Mouse (Mus musculus) c-Kit-positive CD71-positive TER-119-negative erythroid progenitor cells, embryonic 14.5 days (primary cell): ENCODE measurements around the gene Tmem219.

Source experiments
- DNase-seq: peaks from one replicate; pipeline ENCODE4 v3.0.0-alpha.2; 2013; ENCODE audit warnings: low read depth

The Tmem219 gene

DNA sequence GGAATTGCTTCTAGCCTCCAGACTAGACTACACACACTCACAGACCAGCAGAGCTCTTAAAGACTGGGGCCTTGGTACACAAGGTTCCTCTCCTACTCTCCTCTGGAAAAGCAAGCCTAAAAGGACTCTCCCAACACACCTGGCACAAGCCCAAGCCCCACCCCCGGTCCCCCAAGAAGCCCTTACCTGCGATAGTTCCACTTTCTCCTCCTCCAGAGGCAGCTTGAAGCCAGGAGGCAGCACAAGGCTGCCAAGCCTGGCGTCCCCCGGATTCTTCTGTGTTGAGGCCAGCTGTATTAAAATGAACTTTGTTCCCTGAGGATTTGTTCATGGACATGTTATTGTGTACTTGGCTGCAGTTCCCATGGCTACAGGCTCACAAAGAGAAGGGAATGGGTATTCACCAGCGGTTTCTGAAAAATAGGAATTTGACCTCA is at the start of gene Tmem219:
TSS of gene Tmem219 (minus strand) at position 294 of the 437 bp plus-strand sequence.
- no peak for DNase-seq

DNA sequence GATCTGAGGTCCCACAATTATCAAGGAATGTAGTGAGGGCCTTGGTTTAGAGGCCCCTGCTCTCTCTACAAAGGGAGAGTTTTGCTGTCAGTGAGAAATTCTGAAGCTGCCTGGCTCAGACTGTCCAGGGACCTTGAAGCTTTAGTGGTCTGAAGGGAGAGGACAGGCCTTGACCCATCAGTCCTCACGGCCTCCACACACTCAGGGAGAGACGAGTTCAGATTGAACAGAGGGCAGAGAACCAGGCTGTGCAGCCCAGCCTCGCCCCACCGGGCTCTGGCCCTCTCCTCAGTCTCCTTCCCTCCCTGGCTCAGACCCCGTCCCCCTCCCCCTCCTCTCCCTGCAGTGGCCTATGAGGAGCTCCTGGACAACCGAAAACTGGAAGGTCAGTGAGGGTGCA is 44.6 kb upstream of the Tmem219 start:
- DNase-seq = no peak

DNA sequence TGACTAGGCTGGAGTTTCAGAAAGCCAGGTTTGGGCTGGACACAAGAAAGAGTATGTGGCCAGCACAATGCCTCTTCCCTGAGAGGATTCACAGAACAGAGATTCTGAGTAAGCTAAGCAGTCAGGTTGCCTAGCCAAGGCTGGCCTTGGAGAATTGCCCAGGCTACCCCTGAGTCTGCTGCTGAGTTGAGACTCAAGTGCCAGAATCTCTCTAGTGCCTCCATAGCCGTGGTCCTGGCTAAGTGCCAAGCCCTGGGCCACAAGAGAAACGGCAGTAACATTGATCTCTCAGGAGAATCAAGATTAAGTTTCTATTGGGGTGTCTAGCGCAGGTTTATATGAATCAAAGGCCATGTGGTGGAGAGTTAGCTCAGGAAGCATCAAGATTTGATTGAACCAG is 42.9 kb upstream of the Tmem219 start:
- no peak for DNase-seq

DNA sequence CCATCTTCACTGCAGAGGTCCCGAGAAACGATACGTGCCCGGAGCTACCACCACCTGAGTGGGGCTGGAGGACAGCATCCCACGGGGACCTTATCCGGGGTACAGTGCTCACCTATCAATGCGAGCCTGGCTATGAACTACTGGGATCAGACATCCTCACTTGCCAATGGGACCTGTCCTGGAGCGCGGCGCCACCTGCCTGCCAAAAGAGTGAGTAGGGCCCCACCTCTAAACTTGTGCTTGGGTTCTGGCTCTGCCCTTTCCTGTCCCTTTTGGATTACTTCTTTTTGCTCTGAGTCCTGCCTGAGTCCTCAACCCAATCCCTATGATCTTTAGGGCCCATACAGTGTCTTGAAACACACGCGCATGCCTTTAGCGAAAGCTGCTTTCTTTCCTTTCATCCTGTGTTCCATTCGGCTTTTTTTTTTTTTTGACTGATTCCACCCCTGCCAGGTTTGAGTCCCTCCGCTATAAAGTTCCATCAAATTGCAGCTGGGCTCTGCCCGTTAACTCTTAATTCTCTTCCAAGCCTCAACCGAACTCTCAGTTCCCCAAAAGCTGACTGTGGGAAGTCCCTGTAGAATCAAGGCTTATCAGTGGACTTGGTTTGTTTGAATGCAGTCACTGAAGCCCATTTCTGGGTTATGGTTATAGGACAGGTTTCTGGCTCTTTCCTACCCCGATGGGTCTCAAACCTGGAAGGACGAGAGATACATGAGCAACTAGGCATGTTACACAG is 41.0 kb upstream of the Tmem219 start:
- no peak for DNase-seq

DNA sequence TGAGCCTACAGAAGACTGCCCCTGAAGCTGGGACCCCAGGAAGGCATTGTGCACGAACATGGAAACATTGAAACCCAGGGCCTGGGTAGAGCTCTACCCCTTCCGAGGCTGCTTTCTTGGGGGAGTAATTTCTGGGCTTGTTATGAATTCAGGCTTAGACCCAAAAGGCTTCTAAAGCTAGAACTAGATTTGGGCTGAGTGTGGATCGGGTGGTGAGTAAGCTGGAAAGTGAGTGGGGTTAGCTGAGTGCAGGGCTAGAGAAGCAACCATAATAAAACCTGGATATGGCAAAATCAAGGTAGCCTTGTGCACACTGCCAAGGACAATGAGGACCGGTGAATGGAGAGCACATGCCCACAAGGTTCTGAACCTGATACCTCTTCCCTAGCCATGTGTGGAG is 39.2 kb upstream of the Tmem219 start:
- DNase-seq = no peak

DNA sequence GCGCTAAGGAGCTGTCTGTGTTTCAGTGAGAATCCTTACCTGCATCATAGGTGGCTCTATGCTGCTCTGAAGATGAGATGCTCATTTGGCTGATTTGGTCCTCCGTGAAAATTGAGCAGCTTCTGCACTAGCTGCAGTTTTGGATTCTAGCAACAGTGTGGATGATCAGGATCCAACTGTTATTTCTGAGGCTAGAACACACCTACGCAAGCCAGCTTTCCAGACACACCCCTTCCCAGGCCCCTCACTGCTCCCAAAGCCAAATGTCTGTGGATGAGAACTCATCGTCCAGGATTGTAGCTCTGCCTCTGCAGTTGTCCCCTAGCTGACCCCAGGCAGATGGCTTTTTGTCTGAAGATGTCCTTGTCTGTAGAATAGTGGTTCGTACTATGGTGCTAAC is 38.4 kb upstream of the Tmem219 start:
- no peak for DNase-seq

DNA sequence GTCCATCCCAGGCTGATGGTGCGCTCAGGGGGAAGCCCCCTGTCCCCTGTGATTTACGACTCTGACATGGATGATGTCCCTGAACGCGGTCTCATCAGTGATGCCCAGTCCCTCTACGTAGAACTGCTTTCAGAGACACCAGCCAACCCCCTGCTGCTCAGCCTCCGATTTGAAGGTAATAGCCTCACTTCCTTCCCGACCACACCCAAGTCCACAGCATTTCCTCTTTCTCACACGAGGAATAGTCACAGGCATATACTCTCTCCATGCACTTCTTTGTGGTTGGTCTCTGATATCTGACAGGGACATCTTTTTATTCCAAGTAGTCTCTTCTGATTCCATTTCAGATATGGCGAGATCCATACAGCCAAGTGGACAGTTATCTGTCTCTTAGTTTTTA is 37.1 kb upstream of the Tmem219 start:
- DNase-seq = no peak

DNA sequence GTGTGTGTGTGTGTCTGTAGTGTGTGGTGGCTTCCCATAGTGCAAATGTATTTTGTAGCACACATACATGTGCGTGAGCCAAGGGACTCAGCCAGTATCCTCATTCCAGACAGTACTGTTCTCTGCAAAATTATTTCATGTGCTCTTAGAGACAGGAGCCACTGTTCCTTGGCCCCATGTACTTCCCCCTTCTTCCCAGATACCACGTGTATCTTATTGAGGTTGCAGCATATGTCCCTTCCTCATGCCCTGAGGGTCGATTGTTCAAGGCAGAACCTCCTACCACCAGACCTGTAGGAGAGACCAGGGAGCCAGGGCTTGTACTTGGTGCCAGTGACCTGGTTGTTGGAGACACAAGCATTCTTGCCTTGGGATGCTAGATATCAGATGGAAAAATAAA is 32.4 kb upstream of the Tmem219 start:
- DNase-seq = no peak

DNA sequence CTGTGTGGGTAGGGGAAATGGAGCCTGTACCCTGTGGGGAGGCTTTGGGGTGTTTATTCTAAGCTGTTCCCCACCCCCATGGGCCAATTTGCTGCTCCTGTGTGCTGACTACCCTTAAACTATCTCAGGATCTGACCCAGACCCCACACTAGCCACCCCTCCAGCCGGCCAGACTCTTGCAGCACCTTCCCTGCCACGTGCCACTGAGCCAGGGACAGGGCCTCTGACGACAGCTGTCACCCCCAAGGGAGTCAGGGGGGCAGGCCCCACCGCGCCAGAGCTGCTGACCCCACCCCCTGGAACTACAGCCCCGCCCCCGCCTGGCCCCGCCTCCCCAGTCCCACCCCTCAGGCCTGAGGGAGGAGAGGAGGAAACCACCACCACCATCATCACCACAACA is 29.9 kb upstream of the Tmem219 start:
- DNase-seq = no peak

DNA sequence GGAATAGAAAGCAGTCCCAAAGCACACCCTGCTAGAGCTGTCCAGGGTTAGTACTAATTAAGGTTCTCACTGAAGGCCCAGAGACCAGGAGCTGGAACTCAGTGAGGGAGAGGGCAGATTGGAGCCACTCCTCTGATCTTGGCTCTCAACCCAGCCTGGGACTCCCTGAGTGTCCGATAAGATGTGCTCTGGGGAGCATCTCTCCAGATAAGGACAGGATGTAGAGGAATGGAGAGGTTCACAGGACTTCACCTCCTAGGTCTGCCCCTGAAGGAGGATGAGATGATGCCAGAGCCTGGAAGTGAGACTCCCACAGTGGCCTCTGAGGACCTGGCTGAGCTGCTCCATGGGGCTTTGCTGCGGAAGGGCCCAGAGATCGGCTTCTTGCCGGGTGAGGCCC is 29.0 kb upstream of the Tmem219 start:
- no peak for DNase-seq

DNA sequence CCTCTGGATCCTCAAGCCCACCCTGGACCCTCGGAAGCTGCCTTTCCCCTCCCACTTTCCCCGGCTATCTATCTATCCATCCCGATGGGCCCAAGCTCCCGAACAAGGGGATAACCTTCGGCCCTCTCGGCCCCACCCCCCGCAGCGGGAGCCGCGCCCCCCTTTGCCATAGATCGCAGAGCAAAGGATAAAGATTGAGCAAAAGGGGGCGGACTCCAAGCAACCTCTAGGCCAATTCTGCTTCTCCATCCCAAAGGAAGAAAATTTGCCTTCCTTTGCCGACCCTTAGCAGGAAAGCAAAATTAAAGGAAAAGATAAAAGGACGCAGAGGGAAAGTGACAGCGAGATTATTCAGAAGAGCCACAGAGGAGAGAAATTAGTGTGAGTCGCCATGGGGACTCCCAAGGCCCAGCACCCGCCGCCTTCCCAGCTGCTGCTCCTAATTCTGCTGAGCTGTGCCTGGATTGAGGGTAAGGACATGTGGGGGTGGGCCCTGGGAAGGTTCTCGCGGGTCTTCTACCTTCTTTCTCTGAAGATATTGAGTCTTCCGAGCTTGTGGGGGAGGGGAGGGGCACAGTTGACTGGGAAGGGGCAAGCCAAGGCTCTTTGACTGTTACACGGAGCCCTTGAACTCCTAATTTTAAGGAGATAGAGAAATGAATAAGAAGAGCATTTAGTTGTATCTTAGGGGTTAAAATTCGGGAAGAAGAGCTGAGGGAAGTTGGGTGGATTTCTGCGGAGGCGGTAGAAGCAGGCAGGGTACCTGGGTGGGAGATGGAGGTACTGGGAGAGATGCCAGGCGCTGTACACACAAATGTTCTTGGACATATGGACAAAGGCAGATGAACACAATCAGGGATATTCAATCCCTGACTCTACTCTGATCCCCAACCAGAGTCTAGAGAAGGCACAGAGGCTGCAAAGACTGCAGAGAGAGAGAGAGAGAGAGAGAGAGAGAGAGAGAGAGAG is 28.2 kb upstream of the Tmem219 start:
- DNase-seq = no peak

DNA sequence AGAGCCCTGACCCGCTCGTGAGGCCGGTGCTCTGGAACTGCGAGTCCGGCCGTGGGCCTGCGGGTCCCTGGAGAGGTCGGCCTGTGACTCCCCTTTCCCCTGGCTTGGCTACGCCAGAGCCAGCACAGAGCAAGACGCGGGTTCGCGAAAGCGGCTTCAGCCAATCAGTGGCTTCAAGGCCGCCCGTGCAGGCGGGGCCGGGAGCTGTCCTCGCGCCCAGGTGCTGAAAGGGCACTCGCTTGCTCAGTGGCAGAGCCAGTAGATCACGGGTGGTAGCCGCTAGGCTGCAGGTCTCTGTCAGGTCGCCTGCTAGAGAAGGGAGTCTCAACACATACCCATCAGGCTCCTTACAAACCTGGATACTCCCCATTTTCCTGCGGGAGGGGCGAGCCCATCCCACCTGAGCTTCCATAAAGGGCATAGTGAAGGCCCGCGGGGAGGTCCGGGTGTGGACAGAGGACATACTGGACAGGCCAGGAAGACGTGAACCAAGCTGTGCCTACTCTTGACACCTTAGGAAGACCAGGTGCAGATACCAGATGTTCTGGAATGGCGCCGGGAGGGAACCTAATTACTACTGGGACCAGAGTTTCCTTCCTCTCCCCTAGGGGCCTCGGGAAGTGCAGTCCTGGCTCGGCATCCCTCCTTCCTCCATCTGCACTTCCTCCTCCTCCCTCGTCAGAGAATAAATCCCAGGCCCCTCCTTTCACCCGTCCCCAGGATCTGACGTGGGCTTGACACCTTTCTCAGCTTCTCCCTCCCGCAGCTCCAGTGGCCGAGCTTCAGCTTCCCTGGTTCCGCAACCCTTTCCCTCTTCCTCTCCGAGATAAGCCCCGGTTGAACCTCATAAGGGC is 27.3 kb upstream of the Tmem219 start, which contains the start of gene Sez6l2:
TSS of gene Sez6l2 (plus strand) at position 771 of the 854 bp plus-strand sequence.
- DNase-seq = peak; percentile 80

DNA sequence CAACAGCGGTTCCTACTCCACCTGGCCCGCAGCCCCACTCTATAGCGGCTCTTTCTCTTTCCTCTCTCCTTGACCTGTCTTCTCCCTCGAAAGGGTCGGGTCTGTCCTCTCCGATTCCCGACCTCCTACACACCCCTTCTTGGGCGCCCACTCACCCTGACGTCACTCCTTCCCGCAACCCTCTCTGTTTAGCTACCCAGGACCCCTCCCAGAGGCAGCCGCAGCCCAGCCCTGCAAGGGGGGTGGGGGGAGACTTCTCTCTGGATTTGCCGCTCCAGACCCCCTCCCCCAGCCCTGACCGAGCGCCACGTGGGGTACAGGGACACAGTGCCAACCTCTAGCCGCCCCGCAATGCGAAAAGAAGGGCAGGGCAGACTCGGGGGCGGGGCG is 26.7 kb upstream of the Tmem219 start, which contains the start of gene Asphd1:
TSS of gene Asphd1 (minus strand) at position 180 of the 390 bp plus-strand sequence.
- no peak for DNase-seq

DNA sequence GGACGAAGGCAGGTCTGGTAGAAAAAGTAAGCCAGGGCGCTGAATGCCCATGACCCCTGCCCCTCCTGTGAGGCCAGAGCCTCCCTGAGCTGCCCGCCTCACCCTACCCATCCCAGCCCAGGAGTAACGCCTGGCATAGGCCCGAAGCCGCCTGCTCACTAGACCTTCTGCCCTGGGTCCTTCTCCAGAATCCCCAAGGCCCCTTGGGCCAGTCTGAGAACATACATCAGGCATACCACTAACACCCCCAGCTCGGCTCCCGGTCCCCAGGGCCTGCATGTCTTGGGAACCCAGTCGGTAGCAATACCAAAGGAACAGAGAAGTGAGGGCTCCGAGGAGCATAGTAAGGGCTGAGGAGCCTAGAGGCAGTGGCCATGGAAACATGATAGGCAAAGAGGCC is 25.9 kb upstream of the Tmem219 start:
- no peak for DNase-seq

DNA sequence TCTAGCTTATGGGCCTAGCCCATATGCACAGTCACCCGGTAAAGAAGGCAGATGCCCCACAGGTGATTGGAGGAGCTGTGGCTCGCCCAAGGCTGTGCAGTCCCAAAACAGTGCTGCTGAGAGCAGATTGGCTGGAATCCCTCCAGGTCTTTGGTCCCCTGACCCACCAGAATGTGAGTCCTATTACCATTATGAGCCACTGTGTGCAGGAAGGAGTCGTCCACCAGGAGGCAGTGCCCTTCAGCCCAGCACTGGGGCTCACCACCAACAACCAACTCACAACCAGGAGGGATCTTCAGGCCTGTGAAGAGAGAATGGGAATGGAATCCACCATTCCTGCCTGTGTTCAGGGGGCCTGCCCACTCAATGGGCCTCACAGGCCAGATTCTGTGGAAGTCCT is 23.8 kb upstream of the Tmem219 start:
- no peak for DNase-seq

DNA sequence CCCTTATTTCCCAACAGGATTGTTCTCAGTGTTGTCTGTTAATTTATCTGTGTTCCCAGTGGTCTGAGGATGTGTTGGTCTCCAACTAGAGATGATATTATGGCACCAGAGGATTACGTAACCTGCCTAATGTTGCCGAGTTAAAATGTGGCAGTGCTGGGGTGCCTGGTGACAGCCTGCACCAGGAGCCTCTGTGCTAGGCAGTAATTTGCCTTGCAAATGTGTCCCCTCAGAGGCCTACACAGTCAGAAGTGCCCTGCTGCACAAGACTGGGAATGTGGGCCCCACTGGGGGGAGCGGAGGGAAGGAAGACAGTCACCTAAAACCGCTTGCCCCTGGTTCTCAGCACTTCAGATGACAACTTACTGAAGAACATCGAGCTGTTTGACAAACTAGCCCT is 19.1 kb upstream of the Tmem219 start:
- DNase-seq = no peak

DNA sequence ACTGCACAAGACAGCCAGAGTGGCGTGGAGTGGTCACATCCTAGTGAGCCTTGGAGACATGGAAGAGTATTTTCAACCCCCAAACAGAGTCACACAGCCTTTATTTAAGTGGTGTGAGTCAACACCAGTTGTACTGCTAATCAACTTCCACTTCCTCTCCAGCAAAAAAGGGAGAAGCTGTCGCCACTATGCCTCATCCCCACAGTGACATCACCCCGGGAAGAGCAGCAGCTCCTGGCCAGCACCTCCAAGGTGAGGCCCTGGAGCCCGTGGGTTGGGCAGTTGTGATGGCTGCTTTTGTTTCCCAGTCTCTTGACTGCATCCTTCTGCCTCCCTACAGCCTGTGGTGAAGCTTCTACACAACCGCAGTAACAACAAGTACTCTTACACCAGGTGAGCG is 18.5 kb upstream of the Tmem219 start:
- DNase-seq = no peak

DNA sequence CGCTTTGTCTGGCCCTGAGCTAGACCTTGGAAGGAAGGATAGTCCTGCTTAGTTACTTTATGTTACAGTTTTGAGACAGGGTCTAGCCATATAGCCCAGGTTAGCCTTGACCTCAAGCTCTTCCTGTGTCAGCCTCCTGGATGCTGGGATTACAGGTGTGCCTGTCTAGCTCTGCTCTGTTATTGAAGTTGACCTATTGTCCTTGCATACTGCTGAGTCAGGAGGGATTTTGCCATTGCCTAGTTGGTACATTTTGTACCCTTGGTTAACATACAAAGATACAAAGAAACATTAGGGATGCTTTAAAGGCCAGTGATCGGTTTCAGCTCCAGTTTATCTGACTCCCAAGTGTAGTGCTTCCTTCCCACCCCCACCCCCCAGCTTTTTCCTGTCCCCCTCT is 9.9 kb upstream of the Tmem219 start:
- no peak for DNase-seq

DNA sequence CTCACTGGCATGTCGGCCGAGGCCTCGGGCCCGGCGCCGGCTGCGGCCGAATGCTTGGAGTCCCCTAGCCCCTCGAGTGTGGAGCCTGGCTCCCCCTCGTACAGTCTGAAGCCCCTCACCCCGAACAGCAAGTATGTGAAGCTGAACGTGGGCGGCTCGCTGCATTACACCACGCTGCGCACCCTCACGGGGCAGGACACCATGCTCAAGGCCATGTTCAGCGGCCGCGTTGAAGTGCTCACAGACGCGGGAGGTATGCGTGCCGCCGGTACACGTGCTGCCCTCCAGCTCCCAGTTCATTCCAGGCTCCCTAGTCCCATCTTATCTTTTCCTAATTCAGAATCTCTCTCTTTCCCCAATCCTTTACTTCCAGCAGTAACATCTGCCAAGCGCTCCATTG is 6.3 kb upstream of the Tmem219 start:
- no peak for DNase-seq

DNA sequence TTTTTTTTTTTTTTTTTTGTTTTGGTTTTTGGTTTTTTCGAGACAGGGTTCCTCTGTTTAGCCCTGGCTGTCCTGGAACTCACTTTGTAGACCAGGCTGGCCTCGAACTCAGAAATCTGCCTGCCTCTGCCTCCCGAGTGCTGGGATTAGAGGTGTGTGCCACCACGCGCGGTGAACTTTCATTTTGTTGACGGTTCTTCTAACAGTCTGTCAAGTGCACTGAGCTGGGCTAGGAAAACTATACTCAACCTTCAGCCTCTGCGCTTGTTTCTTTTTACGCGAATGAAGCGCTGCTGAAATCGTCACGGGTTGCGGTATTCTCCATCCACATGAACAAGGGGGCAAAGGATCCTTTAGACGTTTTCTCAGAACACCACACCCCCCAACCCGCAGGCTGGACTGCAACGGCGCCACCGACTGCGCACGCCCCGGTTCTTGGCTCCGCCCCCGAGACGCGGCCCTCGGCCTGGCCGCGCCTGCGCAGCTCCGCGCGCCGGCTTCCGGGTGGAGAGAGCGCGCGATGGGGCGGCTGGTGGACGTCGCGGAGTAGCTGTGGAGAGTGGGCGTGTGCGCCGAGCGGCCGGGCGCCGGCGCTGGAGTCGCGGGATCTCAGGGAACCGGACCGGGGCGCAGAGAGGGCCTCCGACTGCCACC is 5.8 kb upstream of the Tmem219 start, which contains the start of gene Kctd13:
TSS of gene Kctd13 (plus strand) at position 496 of the 654 bp plus-strand sequence.
- DNase-seq = peak; percentile 82

DNA sequence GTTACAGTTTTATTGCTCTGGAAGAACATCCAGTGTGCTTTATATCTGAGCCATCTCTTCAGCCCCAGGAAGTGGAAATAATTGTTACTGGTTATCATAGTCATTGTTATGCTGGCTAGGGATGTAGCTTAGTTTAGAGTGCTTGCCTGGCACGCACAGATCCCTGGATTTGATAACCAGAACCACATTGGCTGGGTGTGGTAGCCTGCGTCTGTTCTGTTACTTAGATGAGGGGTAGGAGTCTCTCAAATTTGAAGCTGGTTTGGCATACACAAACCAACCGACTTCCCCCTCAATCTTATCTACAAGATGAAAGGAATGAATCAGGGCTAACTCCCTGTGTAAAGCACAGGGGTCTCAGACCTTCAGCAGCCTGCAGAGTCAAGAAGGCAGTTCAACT is 3.6 kb upstream of the Tmem219 start:
- peak; percentile 42 for DNase-seq
